Mouse (Mus musculus) ES-Bruce4 (cell line): ENCODE measurements at regions not wholly inside any gene's neighbourhood (a gene's known extent, or its start where the extent isn't known, plus 50 kb on each side); places are given as distances from the start of the nearest gene placed in this dataset.

ENCODE experiments used
- H3K27ac ChIP-seq: 2 replicates; pipeline ENCODE4 v1.5.1; 2012; ENCODE audit warnings: low read length, inconsistent platforms; ENCODE audit not compliant: insufficient read depth
- H3K27me3 ChIP-seq: 2 replicates; pipeline ENCODE4 v1.6.1; 2012; ENCODE audit warnings: mild to moderate bottlenecking, low read length, inconsistent platforms; ENCODE audit not compliant: control insufficient read depth, poor library complexity, insufficient read depth, severe bottlenecking
- H3K36me3 ChIP-seq: 2 replicates; pipeline ENCODE4 v1.6.1; 2012; ENCODE audit warnings: inconsistent platforms, mild to moderate bottlenecking, low read length, moderate library complexity; ENCODE audit not compliant: control insufficient read depth, poor library complexity, insufficient read depth, severe bottlenecking
- H3K4me1 ChIP-seq: one replicate; pipeline ENCODE4 v1.8.1; 2011; ENCODE audit warnings: low read length; ENCODE audit not compliant: control insufficient read depth, insufficient read depth
- H3K4me3 ChIP-seq: 2 replicates; pipeline ENCODE4 v1.5.1; 2011; ENCODE audit warnings: low read depth, mild to moderate bottlenecking, low read length
- H3K9ac ChIP-seq: 2 replicates; pipeline ENCODE4 v1.6.1; 2012; ENCODE audit warnings: low read depth, mild to moderate bottlenecking, inconsistent platforms; ENCODE audit not compliant: poor library complexity, severe bottlenecking
- H3K9me3 ChIP-seq: replicated peaks from 2 replicates; pipeline ENCODE4 v1.6.1; 2012; ENCODE audit warnings: mild to moderate bottlenecking, low read length, inconsistent platforms; ENCODE audit not compliant: control insufficient read depth, poor library complexity, insufficient read depth, severe bottlenecking
- CTCF ChIP-seq: IDR thresholded peaks from one replicate; pipeline ENCODE4 v1.8.1; 2011; ENCODE audit warnings: low read depth, low read length
- EP300 ChIP-seq: IDR thresholded peaks from 2 replicates; pipeline ENCODE4 v1.6.1; 2011; ENCODE audit warnings: low read depth, low read length; ENCODE audit not compliant: insufficient read depth
- POLR2A ChIP-seq: IDR thresholded peaks from one replicate; pipeline ENCODE4 v1.8.1; 2011; ENCODE audit warnings: low read length; ENCODE audit not compliant: insufficient read depth

DNA sequence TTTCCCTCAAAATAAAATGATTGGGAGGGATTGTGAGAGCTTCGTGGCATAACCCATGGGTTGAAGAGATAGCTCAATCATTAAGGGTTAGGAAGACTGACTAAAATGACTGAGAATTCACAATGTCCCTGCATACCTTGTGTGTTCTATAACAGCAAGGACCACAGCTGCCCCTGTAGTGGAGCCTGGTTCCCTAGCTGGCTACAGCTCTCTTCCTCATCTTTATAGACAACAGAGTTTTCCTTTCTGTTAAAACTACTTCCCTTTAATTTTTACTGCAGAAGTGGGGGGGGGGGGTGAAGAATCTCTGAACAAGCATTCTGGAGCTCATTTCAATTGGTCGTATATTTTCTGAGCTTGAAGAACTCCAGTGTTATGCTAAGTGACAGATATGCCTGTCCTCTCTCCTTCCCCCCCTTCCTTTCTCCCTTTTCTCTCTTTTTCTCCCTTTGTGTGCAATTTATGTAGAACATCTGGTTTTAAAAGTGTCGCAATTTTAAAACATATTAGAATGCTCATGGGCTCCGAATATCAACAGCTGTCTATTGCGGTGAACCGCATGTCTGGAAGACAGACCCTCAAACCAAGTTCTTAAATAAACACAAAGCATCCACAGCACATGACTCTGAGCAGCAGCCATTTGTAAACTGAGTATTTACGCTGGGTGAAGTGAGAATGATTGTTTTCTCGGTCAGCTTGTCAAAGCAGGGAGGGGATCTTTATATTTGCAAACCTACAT is 222.0 kb upstream of the Maf start:
- TF ChIP-seq POLR2A, result no peak
- TF ChIP-seq EP300, result no peak
- TF ChIP-seq CTCF, result no peak
- H3K4me1 ChIP-seq, result no peaks in the 10 kb centered on the region
- H3K36me3 ChIP-seq, result no peaks in the 10 kb centered on the region
- H3K9me3 ChIP-seq, result no peaks in the 10 kb centered on the region
- H3K4me3 ChIP-seq, result no peak overlapping the region
- H3K27ac ChIP-seq, result no peak overlapping the region
- no peaks in the 10 kb centered on the region; the same call in 1 of the 2 replicates for H3K27me3 ChIP-seq
- H3K9ac ChIP-seq, result no peak overlapping the region

DNA sequence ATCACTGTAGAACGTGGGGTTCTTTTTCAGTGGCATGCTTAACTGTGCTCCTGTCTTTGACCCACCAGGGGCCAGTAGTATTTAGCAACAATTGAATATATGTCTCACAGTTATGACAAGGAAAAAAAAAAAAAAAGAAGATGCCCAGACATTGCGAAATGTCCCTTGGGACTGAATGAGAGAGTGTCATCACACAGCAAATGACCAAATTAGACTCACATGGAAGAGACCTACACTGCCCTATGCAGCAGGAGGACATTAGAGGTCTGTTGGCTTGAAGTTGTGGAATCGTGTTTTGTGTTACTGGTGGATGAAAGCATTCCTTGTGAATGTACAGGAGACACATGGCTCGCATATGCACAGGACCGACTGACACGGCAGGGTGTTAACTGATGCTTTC is 214.3 kb upstream of the Maf start:
- no peaks in the 10 kb centered on the region for H3K9me3 ChIP-seq
- no peak for TF ChIP-seq CTCF
- no peak for TF ChIP-seq POLR2A
- TF ChIP-seq EP300, result no peak
- H3K36me3 ChIP-seq, result no peaks in the 10 kb centered on the region
- H3K4me3 ChIP-seq, result no peak overlapping the region
- no peaks in the 10 kb centered on the region; the same call in 1 of the 2 replicates for H3K27me3 ChIP-seq
- H3K9ac ChIP-seq, result no peak overlapping the region
- H3K27ac ChIP-seq, result no peak overlapping the region
- H3K4me1 ChIP-seq, result no peaks in the 10 kb centered on the region

DNA sequence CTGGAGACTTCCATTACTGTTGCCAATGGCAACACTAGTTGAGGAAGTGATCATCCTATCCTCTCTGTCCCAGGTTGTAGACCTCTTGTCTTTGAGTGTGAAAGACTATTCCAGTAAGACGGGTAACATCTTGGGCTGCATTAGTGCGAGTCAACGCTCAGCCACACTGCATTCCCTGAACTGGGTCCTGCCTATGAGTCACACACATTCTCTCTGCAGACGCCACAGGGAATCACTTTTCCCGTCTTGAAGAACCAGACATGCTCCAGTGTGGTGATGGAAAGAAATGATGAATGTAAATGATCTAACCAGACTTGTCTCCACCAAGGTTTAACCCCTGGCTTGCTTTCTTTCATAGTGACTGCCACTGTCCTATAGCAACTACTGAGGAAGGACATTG is 199.1 kb upstream of the Maf start:
- H3K4me1 ChIP-seq, result no peaks in the 10 kb centered on the region
- H3K27ac ChIP-seq, result no peak overlapping the region
- H3K27me3 ChIP-seq, result peaks cover 1% of the 10 kb centered on the region; the same call in 1 of the 2 replicates
- no peaks in the 10 kb centered on the region; the same call in 1 of the 2 replicates for H3K9me3 ChIP-seq
- H3K4me3 ChIP-seq, result no peak overlapping the region
- H3K36me3 ChIP-seq, result no peaks in the 10 kb centered on the region
- no peak overlapping the region for H3K9ac ChIP-seq
- TF ChIP-seq POLR2A, result no peak
- no peak for TF ChIP-seq CTCF
- no peak for TF ChIP-seq EP300

DNA sequence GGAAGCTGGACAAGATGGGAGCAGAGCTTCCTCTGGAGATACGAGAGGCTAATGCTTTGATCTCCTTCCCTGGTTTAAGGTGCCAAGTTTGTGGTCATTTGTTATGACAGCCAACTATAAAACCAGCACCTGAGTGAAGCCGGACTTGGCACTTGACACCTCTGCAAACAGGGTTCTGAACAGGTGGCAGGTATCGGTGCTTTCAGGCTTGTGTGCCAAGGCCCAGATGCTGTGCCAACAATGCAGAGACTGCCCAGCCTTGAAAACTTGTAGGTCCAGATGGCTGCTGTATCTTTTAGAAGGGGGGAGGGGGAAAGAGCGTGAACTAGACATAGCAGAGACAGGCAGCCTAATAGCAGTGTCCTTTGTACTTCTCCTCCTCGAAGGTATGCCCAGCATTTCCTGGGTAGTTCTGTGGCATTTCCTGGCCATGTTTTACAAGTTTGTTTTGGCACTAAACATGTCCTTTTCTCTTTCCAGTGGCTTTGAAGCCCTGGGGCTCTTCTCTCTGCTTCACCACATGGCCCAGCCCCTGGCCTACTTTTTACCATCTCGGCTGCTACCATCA is 196.3 kb upstream of the Maf start:
- Histone ChIP-seq H3K9ac (no peak overlapping the region), H3K27me3 (peaks cover 1% of the 10 kb centered on the region; the same call in 1 of the 2 replicates), H3K4me3 (no peak overlapping the region), H3K36me3 (no peaks in the 10 kb centered on the region), H3K4me1 (no peaks in the 10 kb centered on the region), H3K27ac (no peak overlapping the region), H3K9me3 (no peaks in the 10 kb centered on the region; the same call in 1 of the 2 replicates)
- TF ChIP-seq CTCF (no peak), EP300 (no peak), POLR2A (no peak)

DNA sequence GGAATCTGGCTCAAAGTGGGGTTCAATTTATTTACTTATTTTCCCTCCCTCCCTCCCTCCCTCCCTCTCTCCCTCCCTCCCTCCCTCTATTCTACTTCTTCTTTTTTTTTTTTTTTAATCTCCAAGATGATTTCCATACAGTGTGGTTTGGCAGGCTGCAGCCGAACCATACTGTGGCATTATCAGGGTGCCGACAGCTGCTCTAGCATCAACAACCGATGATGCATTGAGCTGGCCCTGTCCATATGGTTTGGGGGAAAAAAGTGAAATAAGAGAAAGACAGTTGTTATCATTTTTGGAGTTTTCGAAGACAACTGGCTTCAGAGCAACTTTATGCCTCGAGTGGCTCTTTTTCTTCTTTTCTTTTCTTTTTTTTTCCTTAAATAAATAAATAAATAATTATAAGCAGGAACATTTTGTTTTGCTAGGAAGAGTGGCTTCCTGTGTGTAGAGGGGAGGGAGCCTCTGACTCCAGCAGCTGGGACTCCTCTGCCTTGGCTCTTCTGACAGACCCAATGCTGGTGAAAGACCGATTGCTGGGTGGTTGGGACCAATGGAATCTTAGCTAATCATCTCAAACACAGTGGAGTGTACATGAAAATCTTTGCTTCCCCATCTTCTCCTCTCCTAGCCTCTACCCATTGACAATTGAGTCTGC is 190.1 kb upstream of the Maf start:
- Histone ChIP-seq H3K27ac (no peak overlapping the region), H3K9me3 (no peaks in the 10 kb centered on the region), H3K36me3 (no peaks in the 10 kb centered on the region), H3K4me1 (no peaks in the 10 kb centered on the region), H3K27me3 (no peaks in the 10 kb centered on the region), H3K4me3 (no peak overlapping the region), H3K9ac (no peak overlapping the region)
- TF ChIP-seq POLR2A (no peak), EP300 (no peak), CTCF (no peak)

DNA sequence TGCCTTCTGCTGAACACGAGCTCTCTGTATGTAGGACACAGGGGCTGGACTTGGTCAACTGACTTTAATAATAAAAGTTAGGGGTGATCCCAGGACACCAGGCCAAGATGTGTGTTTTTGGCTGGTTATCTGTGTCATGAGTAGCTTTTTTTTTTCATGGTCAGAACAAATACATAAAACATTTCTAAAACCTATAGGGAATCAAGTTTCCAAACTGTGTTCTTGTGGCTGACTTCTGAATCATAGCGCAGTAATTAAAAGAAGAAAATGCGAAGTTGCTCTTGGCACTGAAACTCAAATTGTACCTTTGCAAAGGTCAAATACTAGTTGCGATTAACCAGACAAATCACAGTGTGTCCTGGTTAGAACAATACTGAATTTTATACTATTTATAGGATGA is 189.5 kb upstream of the Maf start:
- no peaks in the 10 kb centered on the region for H3K4me1 ChIP-seq
- no peak for TF ChIP-seq CTCF
- no peak for TF ChIP-seq EP300
- TF ChIP-seq POLR2A, result no peak
- no peak overlapping the region for H3K4me3 ChIP-seq
- H3K9ac ChIP-seq, result no peak overlapping the region
- H3K36me3 ChIP-seq, result no peaks in the 10 kb centered on the region
- H3K9me3 ChIP-seq, result no peaks in the 10 kb centered on the region
- no peaks in the 10 kb centered on the region for H3K27me3 ChIP-seq
- no peak overlapping the region for H3K27ac ChIP-seq
